Mouse (Mus musculus) spleen, postnatal 10 days (tissue): ENCODE results near the gene Fam83c.

ENCODE experiments used
- DNase-seq, 2 experiments: peaks; one replicate each; pipeline ENCODE4 v3.0.0; 2021 to 2022; ENCODE audit warnings: low spot score in 2 of 2

The Fam83c gene

DNA sequence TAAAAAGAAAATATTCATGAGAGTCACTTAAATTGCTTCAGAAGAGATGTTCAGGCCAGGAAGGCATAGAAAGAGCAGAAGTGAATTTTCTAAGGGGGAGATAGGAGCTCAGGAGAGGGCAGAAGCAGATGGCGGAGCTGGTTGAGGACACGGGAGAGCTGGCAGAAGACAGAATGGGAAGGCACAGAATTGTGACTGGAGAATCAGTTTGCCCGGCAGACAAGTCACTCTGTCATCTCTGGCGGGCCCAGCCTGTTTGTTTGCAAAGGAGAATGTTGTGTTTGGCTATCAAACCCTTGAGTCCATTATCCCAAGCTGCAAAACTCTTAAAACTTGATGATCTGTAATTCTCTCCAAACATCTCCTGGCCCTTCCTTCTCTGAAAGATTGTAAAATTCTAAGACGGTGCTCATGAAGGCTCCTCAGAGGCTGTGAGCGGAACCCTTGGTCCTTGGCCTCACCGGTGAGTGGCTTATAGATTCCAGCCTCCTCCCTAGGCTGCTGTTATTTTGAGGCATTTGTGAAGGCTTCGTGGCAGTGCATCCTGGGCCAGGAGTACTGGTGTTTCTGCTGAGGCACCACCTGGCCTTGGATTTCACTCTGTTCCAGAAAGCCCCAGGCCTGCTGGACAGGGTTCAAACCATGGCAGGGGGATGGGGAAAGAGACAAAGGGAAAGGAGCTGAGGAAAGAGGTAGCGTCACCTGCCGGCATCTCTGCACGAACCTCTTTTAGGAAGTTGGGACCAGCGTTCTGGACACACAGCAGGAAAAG, 39.8 kb downstream of the Fam83c start:
- no peak for DNase-seq

DNA sequence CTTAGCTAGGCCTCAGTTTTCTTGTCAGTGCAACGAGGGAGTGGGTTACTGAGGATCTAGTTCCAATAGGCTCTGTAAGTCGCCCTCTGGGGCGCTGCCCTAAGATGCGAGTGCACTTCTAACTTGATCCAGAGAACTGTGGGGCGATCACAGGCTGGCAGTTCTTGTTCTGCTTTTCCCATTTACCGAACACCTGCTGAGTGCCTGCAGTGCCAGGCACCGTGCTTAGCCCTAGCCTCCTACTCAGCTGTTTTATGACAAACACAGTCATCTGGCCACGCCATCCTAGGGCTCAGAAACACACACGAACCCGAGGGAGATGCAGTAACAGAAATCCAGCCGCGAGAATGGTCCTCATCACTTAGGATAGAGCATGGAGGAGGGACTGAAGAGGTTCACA, 41.8 kb downstream of the Fam83c start:
- DNase-seq, result no peak

DNA sequence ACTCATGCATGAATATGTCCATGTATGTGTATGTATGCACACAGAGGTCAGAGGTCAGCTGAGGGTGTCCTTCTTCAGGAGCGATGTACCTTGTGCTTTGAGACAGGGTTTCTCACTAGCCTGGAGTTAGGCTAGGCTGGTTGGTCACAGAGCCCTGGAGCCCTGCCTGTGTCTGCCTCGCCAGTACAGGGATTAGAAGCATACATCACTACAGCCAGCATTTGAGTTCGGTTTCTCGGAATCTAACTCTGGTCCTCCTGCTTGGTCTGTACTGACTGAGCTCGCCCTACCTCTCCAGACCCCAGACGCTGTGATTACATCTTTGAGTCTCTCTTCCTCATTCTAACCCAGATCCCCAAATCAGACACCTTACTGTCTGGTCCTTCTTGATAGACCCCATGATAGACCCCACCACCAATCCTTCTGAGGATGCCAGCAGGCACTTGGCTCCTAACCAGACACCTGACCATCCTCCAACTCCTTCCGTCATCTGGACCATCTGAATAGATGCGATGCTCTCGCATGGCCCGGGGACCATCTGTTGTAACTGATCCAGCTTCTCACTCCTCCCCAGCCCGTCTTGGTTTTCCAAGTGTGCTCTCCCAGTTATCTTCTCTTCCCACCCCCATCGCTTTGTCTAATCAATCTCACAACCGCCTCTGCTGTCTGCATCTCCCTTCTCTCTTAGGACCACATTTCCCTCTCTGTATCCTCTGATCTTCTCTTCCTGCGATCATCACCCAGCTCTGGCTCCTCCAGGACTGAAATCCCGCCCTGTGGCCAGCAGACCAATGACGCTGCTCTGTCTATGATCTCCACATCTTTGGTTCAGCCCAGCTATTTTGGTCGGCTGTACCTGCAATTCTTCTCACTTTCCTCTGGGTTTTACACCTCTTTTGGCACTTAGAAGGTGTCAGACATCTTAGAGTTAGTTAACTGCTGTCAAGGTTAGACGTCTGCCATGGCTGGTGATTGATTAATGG, 46.4 kb downstream of the Fam83c start:
- no peak for DNase-seq

DNA sequence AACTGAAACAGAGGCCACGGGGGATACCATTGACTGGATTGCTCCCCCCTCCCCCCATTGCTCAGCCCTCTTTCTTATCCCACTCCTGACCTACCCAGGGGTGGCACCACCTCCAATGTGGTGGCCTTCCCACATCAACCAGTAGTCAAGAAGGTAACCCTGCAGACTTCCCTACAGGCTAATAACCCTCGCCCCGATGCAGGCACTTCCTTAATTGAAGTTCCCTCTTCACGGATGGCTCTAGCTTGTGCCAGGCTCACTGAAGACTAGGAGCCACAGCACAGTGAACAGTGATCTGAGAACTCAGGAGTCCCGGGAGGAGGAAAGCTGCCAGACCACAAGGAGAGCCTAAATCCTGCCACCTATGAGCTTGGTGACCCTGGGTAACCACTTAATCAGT, 47.7 kb downstream of the Fam83c start:
- no peak for DNase-seq

DNA sequence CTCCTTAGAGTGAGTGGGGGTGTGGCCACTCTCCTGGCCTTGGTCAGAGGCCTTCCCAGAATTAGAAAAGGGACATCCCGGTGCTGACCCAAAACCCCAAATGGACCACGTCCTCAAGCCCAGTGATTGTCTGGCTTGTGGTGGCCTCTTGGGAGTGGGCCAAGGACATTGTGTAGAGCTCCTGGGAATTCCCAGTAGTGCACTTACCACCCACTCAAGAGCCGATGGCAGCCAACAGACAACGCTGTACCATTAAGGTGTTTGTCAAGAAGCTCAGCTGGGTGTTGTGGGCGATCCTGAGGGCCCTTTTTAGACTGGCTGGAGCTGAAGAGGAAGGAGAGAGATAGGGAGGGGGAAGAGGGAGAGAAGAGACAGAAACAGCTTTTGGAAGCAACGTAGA, 50.1 kb downstream of the Fam83c start:
- no peak for DNase-seq

DNA sequence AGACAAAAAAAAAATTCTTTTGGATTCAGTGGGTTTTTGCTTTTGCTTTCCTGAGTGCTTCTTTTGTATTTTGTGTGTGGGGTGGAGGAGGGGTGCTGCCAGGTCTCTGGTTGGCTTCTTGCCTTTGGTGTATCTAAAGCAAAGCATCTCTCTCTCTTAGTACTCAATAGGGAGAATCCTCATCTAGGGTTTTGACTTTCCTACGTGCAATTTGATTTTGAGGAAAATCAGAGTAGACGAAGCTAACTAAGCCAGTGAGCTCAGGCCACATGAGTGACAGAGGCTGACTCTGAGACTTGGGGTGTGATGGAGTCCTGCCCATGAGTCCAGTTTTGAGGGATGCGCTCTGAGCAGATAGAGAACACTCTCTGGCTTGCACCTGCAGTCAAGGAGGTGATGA, 55.1 kb downstream of the Fam83c start:
- no peak for DNase-seq

DNA sequence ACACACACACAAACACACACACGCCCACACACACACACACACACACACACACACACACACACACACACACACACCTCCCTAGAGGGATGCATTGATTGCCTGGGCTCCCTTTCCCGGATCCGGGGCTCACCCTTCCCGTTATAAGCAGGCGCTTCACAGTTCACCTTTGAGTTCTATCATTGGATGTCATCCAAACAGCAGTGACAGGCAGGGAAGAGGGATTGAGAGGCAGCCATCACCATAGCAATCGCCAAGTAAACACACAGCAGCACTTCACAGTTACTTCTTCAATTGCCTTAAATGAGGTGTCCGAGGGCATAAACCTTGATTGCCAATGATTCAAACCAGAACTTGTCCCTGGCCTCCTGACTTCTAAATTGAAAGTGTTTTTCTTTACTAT, 55.6 kb downstream of the Fam83c start:
- no peak for DNase-seq

DNA sequence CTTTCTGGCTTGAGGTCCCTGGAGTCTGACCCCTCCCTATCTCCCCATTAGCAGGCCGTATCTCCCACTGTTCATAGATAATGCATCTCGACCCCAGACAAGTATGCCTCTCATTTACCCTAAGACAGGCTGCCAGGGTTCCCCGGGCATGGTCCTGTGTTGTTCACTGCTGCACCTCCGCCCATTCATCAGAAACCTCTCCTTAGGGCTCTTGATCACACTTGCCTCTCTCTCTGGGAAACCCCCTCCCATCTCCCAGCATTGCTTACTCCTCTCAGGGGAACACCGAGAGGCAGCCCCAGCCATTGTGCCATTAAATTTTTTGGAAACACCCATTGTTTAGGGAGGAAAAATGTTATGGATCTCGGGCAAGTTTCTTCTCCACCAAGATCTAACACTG, 56.6 kb downstream of the Fam83c start:
- DNase-seq, result no peak

DNA sequence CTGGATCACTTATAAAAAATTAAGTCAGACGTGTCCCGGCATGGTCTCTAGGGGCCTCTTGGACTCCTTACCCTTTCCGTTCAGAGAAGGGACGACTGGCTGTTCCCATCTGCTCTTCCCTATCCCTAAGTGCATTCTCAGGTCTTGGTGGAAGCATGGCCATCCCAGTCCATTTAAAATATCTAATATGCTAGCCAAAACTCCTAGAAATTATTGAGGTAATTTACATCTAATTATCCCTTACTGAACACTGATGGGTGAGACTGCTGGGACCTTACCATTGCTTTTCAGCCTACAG, 57.0 kb downstream of the Fam83c start:
- no peak for DNase-seq
